Comparison of ENCODE assay signal across 19 mouse cellular contexts in the genomic region with DNA sequence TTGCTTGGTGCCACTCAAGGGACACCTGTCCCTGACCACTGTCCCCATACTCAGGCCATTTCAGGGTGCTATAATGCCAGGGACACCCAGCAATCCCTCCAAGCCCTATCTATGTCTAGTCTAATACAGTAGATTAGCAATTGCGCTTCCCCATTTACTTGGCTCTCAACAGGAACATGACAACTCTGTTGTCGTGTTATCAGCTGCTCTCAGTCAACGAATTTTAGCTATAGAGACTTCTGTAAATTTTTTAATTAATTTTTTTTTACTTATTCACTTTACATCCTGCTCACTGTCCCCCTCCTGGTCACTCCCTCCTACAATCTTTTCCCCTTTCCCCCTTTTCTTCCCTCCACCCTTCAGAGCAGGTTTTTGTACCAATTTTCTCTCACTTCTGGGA.
DNase-seq lines count a peak whose midpoint lies in the region; TF ChIP-seq lines count a peak whose summit lies in the region.
"Had no signal": no experiment of that assay in that cellular context is flagged by ENCODE, and none has a peak within 500 bp of the region (broad histone marks: within the 10 kb centered on the region; RNA-seq: fewer than 3 reads in every experiment).

No protein-coding gene starts in this region.

- intact Hi-C loops in heart, postnatal 36 days (cut with DNase I) = no loop called here

- peaks cover 18 to 22% of the 10 kb centered on the region in 2 experiments for H3K4me1 ChIP-seq in MEL (ENCODE audit: control insufficient read depth in 1 of 2, insufficient read depth in 2 of 2, low read length in 2 of 2)

- H3K36me3 ChIP-seq in MEL (ENCODE audit: control insufficient read depth in 1 of 2, insufficient read depth in 2 of 2, low read length in 2 of 2) = peaks cover 0 to 31% of the 10 kb centered on the region in 2 experiments; a peak in 2 of 4 replicates
- H3K36me3 ChIP-seq: G1E had no signal

- H3K9ac ChIP-seq in MEL (ENCODE audit: control insufficient read depth, low read depth, low read length, poor library complexity, severe bottlenecking) = no peak overlapping the region

- TF ChIP-seq CTCF in MEL (IDR thresholded peaks at IDR 0.05 in 2 of 3, conservative IDR thresholded peaks at IDR 0.05 in 1 of 3; ENCODE audit: control insufficient read depth in 1 of 3, insufficient read depth in 1 of 3, low read depth in 2 of 3, low read length in 3 of 3, poor library complexity in 1 of 3, severe bottlenecking in 1 of 3) = no peak

- peak overlapping the region; percentile 96 for H3K27ac ChIP-seq in MEL (ENCODE audit: control insufficient read depth, low read depth, low read length)

- no peaks in the 10 kb centered on the region for H3K79me2 ChIP-seq in MEL (ENCODE audit: control insufficient read depth, insufficient read depth, low read length, poor library complexity)

- TF ChIP-seq POLR2A in MEL (IDR thresholded peaks at IDR 0.05; ENCODE audit: control insufficient read depth in 1 of 2, insufficient read depth in 1 of 2, low read depth in 1 of 2, low read length in 2 of 2, poor library complexity in 1 of 2) = no peak

- peak; percentile 87 for DNase-seq in MEL (ENCODE audit: low read depth, low spot score)
- DNase-seq in MEL-GATA-1-ER (ENCODE audit: extremely low read depth, low read depth) = peak; percentile 38
- DNase-seq in heart, postnatal 36 days = no peak
- DNase-seq in spleen, adult 12 weeks (ENCODE audit: low spot score) = no peak
- DNase-seq: adrenal gland, adult 2 months; adrenal gland, adult 8-10 months; adrenal gland, postnatal 10 days; adrenal gland, postnatal 14 days; adrenal gland, postnatal 25 days; adrenal gland, postnatal 36 days; B cell, adult 2 months; cerebellum, adult 11 months; cerebellum, adult 11-12 months; cerebellum, adult 18-20 months; cerebellum, adult 2 months; cerebellum, adult 8-10 months had no signal

- H3K9me3 ChIP-seq in MEL (replicated peaks; ENCODE audit: insufficient read depth, low read length) = no peaks in the 10 kb centered on the region
- H3K9me3 ChIP-seq: G1E had no signal

- no peak for TF ChIP-seq RAD21 in MEL (IDR thresholded peaks at IDR 0.05; ENCODE audit: low read depth, low read length)

- H3K27me3 ChIP-seq in MEL (ENCODE audit: control insufficient read depth in 1 of 2, insufficient read depth in 2 of 2, low read length in 2 of 2) = no peaks in the 10 kb centered on the region
- H3K27me3 ChIP-seq: CH12.LX, Patski had no signal

- H3K4me3 ChIP-seq in MEL (ENCODE audit: control insufficient read depth in 1 of 2, insufficient read depth in 1 of 2, low read depth in 2 of 2, low read length in 2 of 2) = no peak overlapping the region

- peak; percentile 98 to 99 for TF ChIP-seq EP300 in MEL (IDR thresholded peaks at IDR 0.05; ENCODE audit: low read depth in 1 of 2, low read length in 2 of 2)

TF ChIP-seq in MEL, 35 proteins besides CTCF, POLR2A, EP300 and RAD21:
- peak; percentile 97 for TF ChIP-seq GATA1 (IDR thresholded peaks at IDR 0.05; ENCODE audit: low read depth, low read length)
- TF ChIP-seq ZKSCAN1 (IDR thresholded peaks at IDR 0.05; ENCODE audit: low read depth, low read length) = no peak
- TF ChIP-seq POLR2AphosphoS2 (IDR thresholded peaks at IDR 0.05; ENCODE audit: low read length) = no peak
- TF ChIP-seq TBP (IDR thresholded peaks at IDR 0.05; ENCODE audit: low read depth, low read length) = 0 out of 2 replicates have a peak, but pooled peaks have one; percentile 30
- no peak for TF ChIP-seq CHD2 (IDR thresholded peaks at IDR 0.05; ENCODE audit: low read length)
- peak; percentile 87 for TF ChIP-seq RCOR1 (IDR thresholded peaks at IDR 0.05; ENCODE audit: low read depth, low read length)
- peak; percentile 96 for TF ChIP-seq ZNF384 (IDR thresholded peaks at IDR 0.05; ENCODE audit: low read depth, low read length)
- no peak for TF ChIP-seq GABPA (IDR thresholded peaks at IDR 0.05; ENCODE audit: low read depth, low read length)
- TF ChIP-seq SIN3A (IDR thresholded peaks at IDR 0.05; ENCODE audit: low read length) = peak; percentile 61
- TF ChIP-seq ELF1 (IDR thresholded peaks at IDR 0.05; ENCODE audit: low read depth, low read length) = no peak
- peak; percentile 86 for TF ChIP-seq ETS1 (IDR thresholded peaks at IDR 0.05; ENCODE audit: low read depth, low read length)
- TF ChIP-seq ZMIZ1 (IDR thresholded peaks at IDR 0.05; ENCODE audit: low read depth, low read length) = no peak
- peak; percentile 93 for TF ChIP-seq MYB (IDR thresholded peaks at IDR 0.05; ENCODE audit: low read depth, low read length)
- no peak for TF ChIP-seq MAX (IDR thresholded peaks at IDR 0.05; ENCODE audit: low read length)
- TF ChIP-seq POLR2AphosphoS5 (IDR thresholded peaks at IDR 0.05; ENCODE audit: borderline replicate concordance, low read depth, low read length) = no peak
- TF ChIP-seq USF1 (IDR thresholded peaks at IDR 0.05; ENCODE audit: low read depth, low read length) = no peak
- no peak for TF ChIP-seq ZC3H11A (IDR thresholded peaks at IDR 0.05; ENCODE audit: low read depth, low read length)
- no peak for TF ChIP-seq CHD1 (IDR thresholded peaks at IDR 0.05; ENCODE audit: low read depth, low read length)
- no peak for TF ChIP-seq MAFK (IDR thresholded peaks at IDR 0.05; ENCODE audit: borderline replicate concordance, low read depth, low read length)
- no peak for TF ChIP-seq NRF1 (IDR thresholded peaks at IDR 0.05; ENCODE audit: insufficient read depth, low read depth, low read length, poor library complexity, severe bottlenecking)
- no peak for TF ChIP-seq USF2 (IDR thresholded peaks at IDR 0.05; ENCODE audit: borderline replicate concordance in 1 of 2, insufficient read depth in 1 of 2, low read depth in 1 of 2, low read length in 2 of 2)
- no peak for TF ChIP-seq UBTF (IDR thresholded peaks at IDR 0.05; ENCODE audit: borderline replicate concordance, insufficient read depth, low read depth, low read length)
- TF ChIP-seq JUND (IDR thresholded peaks at IDR 0.05; ENCODE audit: low read depth, low read length) = peak; percentile 68; the same call in 1 of the 2 replicates
- no peak for TF ChIP-seq TAL1 (IDR thresholded peaks at IDR 0.05; ENCODE audit: low read length)
- TF ChIP-seq NELFE (IDR thresholded peaks at IDR 0.05; ENCODE audit: low read depth, low read length) = no peak
- peak; percentile 92 for TF ChIP-seq TCF12 (IDR thresholded peaks at IDR 0.05; ENCODE audit: low read depth, low read length)
- no peak for TF ChIP-seq HCFC1 (IDR thresholded peaks at IDR 0.05; ENCODE audit: low read depth, low read length)
- no peak for TF ChIP-seq KAT2A (conservative IDR thresholded peaks at IDR 0.05; ENCODE audit: low read depth, low read length)
- TF ChIP-seq E2F4 (IDR thresholded peaks at IDR 0.05; ENCODE audit: borderline replicate concordance, low read depth, low read length) = no peak
- peak; percentile 60; the same call in 1 of the 2 replicates for TF ChIP-seq BHLHE40 (IDR thresholded peaks at IDR 0.05; ENCODE audit: borderline replicate concordance, low read depth, low read length)
- no peak; the same call in 1 of the 2 replicates for TF ChIP-seq MAZ (IDR thresholded peaks at IDR 0.05; ENCODE audit: low read depth, low read length)
- no peak for TF ChIP-seq SMC3 (IDR thresholded peaks at IDR 0.05; ENCODE audit: low read depth, low read length)
- 0 out of 2 replicates have a peak, but pooled peaks have one; percentile 8 for TF ChIP-seq MYC (IDR thresholded peaks at IDR 0.05; ENCODE audit: low read depth, low read length)
- TF ChIP-seq MEF2A (IDR thresholded peaks at IDR 0.05; ENCODE audit: extremely low read depth, insufficient replicate concordance, low read depth, low read length, poor library complexity, severe bottlenecking) = no peak
- TF ChIP-seq MXI1 (IDR thresholded peaks at IDR 0.05; ENCODE audit: low read depth, low read length) = no peak; the same call in 1 of the 2 replicates
TF ChIP-seq in MEL: peak in this region for 11.

Comparison
In these comparisons a context has a peak if more than half of its experiments do, and no peak if none do; other contexts are left out.
1. DNase-seq: peak in MEL (single experiment) and MEL-GATA-1-ER (single experiment); none in heart, postnatal 36 days (0 of 2) and spleen, adult 12 weeks (single experiment).